Mouse (Mus musculus): ENCODE data around the gene Thsd1. TPM values are rescaled to one million over a fixed set of nuclear protein-coding genes. Genes with fewer than 3 reads are reported as not detected.
A peak's percentile ranks its signal among the peaks of the same experiment; 100 is the strongest.

The Thsd1 gene
- total and polyA plus RNA-seq, 3 experiments = 4.4 to 4.8 (median 4.8) TPM

DNA sequence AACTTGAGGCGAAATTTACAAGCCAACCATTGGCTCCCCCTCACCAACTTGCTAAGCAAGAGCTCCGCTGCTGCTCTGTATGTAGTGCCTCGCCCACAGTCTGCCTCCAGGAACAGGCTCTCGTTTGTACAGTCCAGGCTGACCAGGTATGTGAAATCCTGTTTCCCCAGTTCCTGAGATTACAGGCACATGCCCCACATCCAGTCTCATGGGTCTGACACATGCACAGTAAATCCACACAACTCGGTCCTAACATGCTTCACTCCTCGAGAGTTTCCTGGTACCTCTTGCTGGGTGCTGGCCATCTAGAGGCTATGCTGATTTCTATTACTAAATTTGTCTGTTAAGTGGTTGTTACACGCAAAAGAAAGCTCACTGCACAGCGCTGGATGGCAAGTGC lies 752 bp upstream of the Thsd1 start:
- intact Hi-C loops (cut with DNase I) = no loop called here
- Histone ChIP-seq H3K79me2 (replicated peaks; ENCODE audit: control insufficient read depth, insufficient read depth, low read length) (no peaks in the 10 kb centered on the region), H3K27me3 (ENCODE audit: control insufficient read depth, insufficient read depth, low read length) (no peaks in the 10 kb centered on the region), H3K27ac (peak overlapping the region; percentile 84), H3K9ac (ENCODE audit: low read depth, low read length) (no peak overlapping the region), H3K4me3 (no peak overlapping the region), H3K4me1 (ENCODE audit: control insufficient read depth, insufficient read depth, low read length) (peaks cover 4% of the 10 kb centered on the region), H3K36me3 (ENCODE audit: control insufficient read depth, insufficient read depth, low read length) (peaks cover 8% of the 10 kb centered on the region; the same call in 1 of the 2 replicates)
- WGBS = 49% methylated on average over 8 of the region's 8 CpGs
- no peak for TF ChIP-seq EP300 (IDR thresholded peaks at IDR 0.05; ENCODE audit: insufficient read depth, low read depth, low read length)
- no peak for TF ChIP-seq POLR2A (IDR thresholded peaks at IDR 0.05; ENCODE audit: insufficient read depth, low read depth, low read length)
- no peak for TF ChIP-seq CTCF (IDR thresholded peaks at IDR 0.05)
- no peak for DNase-seq

DNA sequence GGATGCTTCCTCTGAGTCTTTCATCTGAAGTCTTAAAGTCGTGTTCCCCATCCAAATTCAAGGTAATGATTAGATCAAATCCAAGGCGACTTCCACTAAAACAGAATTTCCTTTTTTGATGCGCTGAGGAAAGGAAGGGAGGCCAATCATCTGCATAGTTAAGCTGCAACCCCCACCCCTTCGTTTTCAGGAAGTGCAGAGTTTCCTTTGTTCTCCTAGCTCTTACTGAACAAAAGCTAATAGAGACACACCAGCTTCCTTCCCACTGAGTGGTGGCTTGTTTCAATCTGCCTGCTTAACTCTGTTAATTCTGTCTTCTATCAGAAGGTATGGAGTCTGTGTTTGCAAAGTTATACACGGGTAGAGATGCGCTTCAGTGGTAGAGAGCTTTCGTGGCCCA lies 1.5 kb downstream of the Thsd1 start:
- no peak for TF ChIP-seq CTCF (IDR thresholded peaks at IDR 0.05)
- TF ChIP-seq EP300 (IDR thresholded peaks at IDR 0.05; ENCODE audit: insufficient read depth, low read depth, low read length) = no peak
- TF ChIP-seq POLR2A (IDR thresholded peaks at IDR 0.05; ENCODE audit: insufficient read depth, low read depth, low read length) = peak; percentile 69; the same call in 1 of the 2 replicates
- H3K79me2 ChIP-seq (replicated peaks; ENCODE audit: control insufficient read depth, insufficient read depth, low read length) = no peaks in the 10 kb centered on the region; the same call in 1 of the 2 replicates
- no peaks in the 10 kb centered on the region for H3K27me3 ChIP-seq (ENCODE audit: control insufficient read depth, insufficient read depth, low read length)
- peak in 1 of 2 experiments; percentile 25 for DNase-seq
- peaks cover 4% of the 10 kb centered on the region for H3K4me1 ChIP-seq (ENCODE audit: control insufficient read depth, insufficient read depth, low read length)
- intact Hi-C loops (cut with DNase I) = loop anchor here (1.0 to 2.0 kb wide), 3 partner anchors 20 to 35 kb away; no protein-coding TSS in a partner anchor
- no peak overlapping the region; the same call in 1 of the 2 replicates for H3K9ac ChIP-seq (ENCODE audit: low read depth, low read length)
- H3K36me3 ChIP-seq (ENCODE audit: control insufficient read depth, insufficient read depth, low read length) = peaks cover 9% of the 10 kb centered on the region; the same call in 1 of the 2 replicates
- 26% methylated on average over 7 of the region's 7 CpGs for WGBS
- peak overlapping the region; percentile 84 for H3K27ac ChIP-seq
- H3K4me3 ChIP-seq = peak overlapping the region; percentile 36

DNA sequence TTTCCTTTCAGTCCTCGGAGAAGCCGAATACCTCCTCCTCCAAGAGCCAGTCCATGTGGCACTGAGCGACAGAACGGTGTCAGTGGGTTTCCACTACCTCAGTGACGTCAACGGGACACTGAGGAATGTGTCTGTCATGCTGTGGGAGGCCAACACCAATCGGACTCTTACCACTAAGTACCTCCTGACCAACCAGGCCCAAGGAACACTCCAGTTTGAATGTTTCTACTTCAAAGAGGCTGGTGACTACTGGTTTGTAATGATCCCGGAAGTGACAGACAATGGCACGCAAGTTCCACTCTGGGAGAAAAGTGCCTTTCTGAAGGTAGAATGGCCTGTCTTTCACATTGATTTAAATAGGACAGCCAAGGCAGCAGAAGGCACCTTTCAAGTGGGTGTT lies 15.9 kb downstream of the Thsd1 start:
- intact Hi-C loops (cut with DNase I) = no loop called here
- peaks cover 7% of the 10 kb centered on the region for H3K36me3 ChIP-seq (ENCODE audit: control insufficient read depth, insufficient read depth, low read length)
- TF ChIP-seq EP300 (IDR thresholded peaks at IDR 0.05; ENCODE audit: insufficient read depth, low read depth, low read length) (no peak), CTCF (IDR thresholded peaks at IDR 0.05) (no peak), POLR2A (IDR thresholded peaks at IDR 0.05; ENCODE audit: insufficient read depth, low read depth, low read length) (no peak)
- WGBS = 81% methylated on average over 9 of the region's 9 CpGs
- H3K79me2 ChIP-seq (replicated peaks; ENCODE audit: control insufficient read depth, insufficient read depth, low read length) = no peaks in the 10 kb centered on the region
- H3K27me3 ChIP-seq (ENCODE audit: control insufficient read depth, insufficient read depth, low read length) = no peaks in the 10 kb centered on the region
- DNase-seq = no peak
- H3K4me3 ChIP-seq = no peak overlapping the region
- no peak overlapping the region for H3K9ac ChIP-seq (ENCODE audit: low read depth, low read length)
- peaks cover 2% of the 10 kb centered on the region; the same call in 1 of the 2 replicates for H3K4me1 ChIP-seq (ENCODE audit: control insufficient read depth, insufficient read depth, low read length)
- H3K27ac ChIP-seq = no peak overlapping the region

DNA sequence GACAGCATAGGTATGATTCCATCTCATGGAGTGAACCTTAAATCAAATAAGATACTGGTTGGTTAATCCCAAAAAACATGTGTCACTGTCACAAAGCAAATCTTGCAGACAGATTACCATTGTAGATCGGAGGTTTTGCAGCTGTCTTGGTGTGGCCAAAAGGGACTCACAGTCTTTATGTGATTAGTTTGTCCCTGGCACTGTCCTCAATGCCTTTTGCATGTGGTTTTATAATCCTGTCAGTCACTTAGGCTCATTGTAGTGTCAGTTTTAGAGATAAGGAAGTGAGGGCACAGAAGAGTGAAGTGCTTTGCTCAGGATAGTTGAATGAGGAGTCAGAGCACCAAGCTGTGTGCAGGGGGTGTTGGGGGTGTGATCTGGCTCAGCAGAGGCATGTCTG lies 18.6 kb downstream of the Thsd1 start:
- no peak overlapping the region for H3K9ac ChIP-seq (ENCODE audit: low read depth, low read length)
- intact Hi-C loops (cut with DNase I) = no loop called here
- peaks cover 8% of the 10 kb centered on the region for H3K36me3 ChIP-seq (ENCODE audit: control insufficient read depth, insufficient read depth, low read length)
- WGBS = 60% methylated on average over 1 of the region's 1 CpGs
- no peaks in the 10 kb centered on the region for H3K27me3 ChIP-seq (ENCODE audit: control insufficient read depth, insufficient read depth, low read length)
- H3K79me2 ChIP-seq (replicated peaks; ENCODE audit: control insufficient read depth, insufficient read depth, low read length) = no peaks in the 10 kb centered on the region
- peaks cover 2% of the 10 kb centered on the region; the same call in 1 of the 2 replicates for H3K4me1 ChIP-seq (ENCODE audit: control insufficient read depth, insufficient read depth, low read length)
- no peak overlapping the region for H3K4me3 ChIP-seq
- TF ChIP-seq CTCF (IDR thresholded peaks at IDR 0.05) = no peak
- no peak for TF ChIP-seq EP300 (IDR thresholded peaks at IDR 0.05; ENCODE audit: insufficient read depth, low read depth, low read length)
- no peak for TF ChIP-seq POLR2A (IDR thresholded peaks at IDR 0.05; ENCODE audit: insufficient read depth, low read depth, low read length)
- no peak for DNase-seq
- H3K27ac ChIP-seq = no peak overlapping the region

DNA sequence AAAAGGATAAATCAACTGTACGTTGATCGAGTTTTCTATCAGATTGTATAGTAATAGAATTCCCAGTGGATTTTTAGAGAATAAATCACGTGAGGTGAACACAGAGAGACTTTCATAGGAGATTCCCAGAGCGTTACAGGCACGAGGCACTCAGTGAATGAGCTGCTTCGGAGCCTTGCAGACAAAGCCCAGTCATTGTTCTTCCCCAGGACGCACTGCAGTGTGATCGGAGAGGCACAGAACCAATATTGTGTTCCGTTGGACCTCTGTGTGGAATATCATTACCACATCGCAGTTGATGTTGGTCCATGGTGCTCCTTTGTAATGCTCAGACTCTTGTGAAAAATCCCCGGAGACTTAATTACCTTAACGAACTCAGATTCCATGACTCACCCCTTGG lies 20.8 kb downstream of the Thsd1 start:
- no peak overlapping the region for H3K27ac ChIP-seq
- TF ChIP-seq EP300 (IDR thresholded peaks at IDR 0.05; ENCODE audit: insufficient read depth, low read depth, low read length) = no peak
- no peak for TF ChIP-seq POLR2A (IDR thresholded peaks at IDR 0.05; ENCODE audit: insufficient read depth, low read depth, low read length)
- TF ChIP-seq CTCF (IDR thresholded peaks at IDR 0.05) = no peak
- intact Hi-C loops (cut with DNase I) = no loop called here
- DNase-seq = no peak
- H3K79me2 ChIP-seq (replicated peaks; ENCODE audit: control insufficient read depth, insufficient read depth, low read length) = no peaks in the 10 kb centered on the region
- H3K4me3 ChIP-seq = no peak overlapping the region
- H3K9ac ChIP-seq (ENCODE audit: low read depth, low read length) = no peak overlapping the region
- no peaks in the 10 kb centered on the region for H3K27me3 ChIP-seq (ENCODE audit: control insufficient read depth, insufficient read depth, low read length)
- H3K4me1 ChIP-seq (ENCODE audit: control insufficient read depth, insufficient read depth, low read length) = peaks cover 2% of the 10 kb centered on the region; the same call in 1 of the 2 replicates
- WGBS = 82% methylated on average over 12 of the region's 12 CpGs
- H3K36me3 ChIP-seq (ENCODE audit: control insufficient read depth, insufficient read depth, low read length) = peaks cover 6% of the 10 kb centered on the region

DNA sequence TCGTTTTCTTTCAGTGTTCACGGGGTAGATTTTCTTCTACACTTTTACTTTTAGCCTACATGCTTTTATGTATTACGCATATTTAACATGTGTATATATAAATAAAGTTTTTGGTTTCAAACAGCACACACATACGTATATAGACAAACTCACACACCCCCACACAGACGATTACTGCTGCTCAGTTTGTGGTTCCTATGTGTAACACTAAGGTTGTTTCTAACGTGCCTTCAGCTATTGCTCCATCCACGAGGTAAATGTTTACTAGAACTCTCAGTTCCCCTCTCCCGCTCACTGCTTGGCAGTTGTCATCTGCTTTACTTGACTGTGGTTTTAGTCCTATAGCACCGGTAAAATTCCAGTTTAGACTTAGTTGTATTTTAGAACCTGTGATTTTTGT lies 22.0 kb downstream of the Thsd1 start:
- intact Hi-C loops (cut with DNase I) = no loop called here
- TF ChIP-seq EP300 (IDR thresholded peaks at IDR 0.05; ENCODE audit: insufficient read depth, low read depth, low read length) = no peak
- no peak for TF ChIP-seq CTCF (IDR thresholded peaks at IDR 0.05)
- TF ChIP-seq POLR2A (IDR thresholded peaks at IDR 0.05; ENCODE audit: insufficient read depth, low read depth, low read length) = no peak
- Histone ChIP-seq H3K27me3 (ENCODE audit: control insufficient read depth, insufficient read depth, low read length) (no peaks in the 10 kb centered on the region), H3K36me3 (ENCODE audit: control insufficient read depth, insufficient read depth, low read length) (peaks cover 4% of the 10 kb centered on the region), H3K79me2 (replicated peaks; ENCODE audit: control insufficient read depth, insufficient read depth, low read length) (no peaks in the 10 kb centered on the region), H3K27ac (no peak overlapping the region), H3K4me1 (ENCODE audit: control insufficient read depth, insufficient read depth, low read length) (peaks cover 2% of the 10 kb centered on the region; the same call in 1 of the 2 replicates), H3K4me3 (no peak overlapping the region), H3K9ac (ENCODE audit: low read depth, low read length) (no peak overlapping the region)
- no peak for DNase-seq
- WGBS = 75% methylated on average over 9 of the region's 9 CpGs
